19 mouse cellular contexts compared by ENCODE assay signal in the genomic region with DNA sequence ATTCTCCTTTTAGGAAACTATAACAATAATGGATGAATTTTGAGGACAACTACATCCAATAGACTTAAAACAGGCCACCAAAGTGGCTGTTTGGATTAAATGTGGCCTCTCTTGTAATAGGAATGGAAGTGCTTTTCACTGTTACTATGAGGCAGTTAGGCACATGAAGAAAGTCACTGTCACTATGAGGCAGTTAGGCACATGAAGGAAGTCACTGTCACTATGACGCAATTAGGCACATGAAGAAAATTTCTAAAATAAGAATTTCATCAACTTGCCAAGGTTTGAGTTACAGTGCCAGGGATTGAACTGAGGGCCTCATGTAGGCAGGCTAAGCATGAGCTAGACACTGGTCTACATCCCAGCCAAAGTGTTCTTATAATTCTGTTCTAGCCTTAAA. TPM values are rescaled to one million over a fixed set of nuclear protein-coding genes. Genes with fewer than 3 reads are reported as not detected.
DNase-seq lines count a peak whose midpoint lies in the region; ATAC-seq and TF ChIP-seq lines count a peak whose summit lies in the region.
"Had no signal": no experiment of that assay in that cellular context is flagged by ENCODE, and none has a peak within 500 bp of the region (broad histone marks: within the 10 kb centered on the region; RNA-seq: fewer than 3 reads in every experiment).

No protein-coding gene starts in this region.

- no peaks in the 10 kb centered on the region for H3K27me3 ChIP-seq in lung, postnatal 0 days (replicated peaks; ENCODE audit: insufficient read depth, low read length)
- no peaks in the 10 kb centered on the region for H3K27me3 ChIP-seq in intestine, embryonic 15.5 days (replicated peaks)
- H3K27me3 ChIP-seq in limb, embryonic 10.5 days (ENCODE audit: low read depth, poor library complexity, severe bottlenecking), result no peaks in the 10 kb centered on the region
- H3K27me3 ChIP-seq: forebrain, embryonic 13.5 days; heart, embryonic 12.5 days had no signal

- no peak overlapping the region for H3K27ac ChIP-seq in lung, postnatal 0 days (ENCODE audit: low read length)
- H3K27ac ChIP-seq in brown adipose tissue, adult 24 weeks (replicated peaks; ENCODE audit: low read depth, low read length), result peak overlapping the region; percentile 54
- no peak overlapping the region for H3K27ac ChIP-seq in intestine, embryonic 15.5 days
- no peak overlapping the region for H3K27ac ChIP-seq in limb, embryonic 10.5 days
- H3K27ac ChIP-seq: embryonic facial prominence, embryonic 10.5 days; forebrain, embryonic 13.5 days; hindbrain, embryonic 10.5 days; hindbrain, embryonic 14.5 days had no signal

- TF ChIP-seq CTCF in lung, postnatal 0 days (IDR thresholded peaks at IDR 0.05), result no peak

- no peak overlapping the region for H3K4me2 ChIP-seq in lung, postnatal 0 days (replicated peaks; ENCODE audit: low read depth, low read length)
- no peak overlapping the region for H3K4me2 ChIP-seq in intestine, embryonic 15.5 days (replicated peaks)
- H3K4me2 ChIP-seq: forebrain, embryonic 13.5 days; heart, embryonic 12.5 days; hindbrain, embryonic 14.5 days had no signal

- ATAC-seq in lung, postnatal 0 days, result no peak
- peak; percentile 72 for ATAC-seq in megakaryocyte, adult 5-6 weeks (ENCODE audit: poor library complexity, severe bottlenecking)
- ATAC-seq in intestine, embryonic 15.5 days, result no peak
- ATAC-seq: forebrain, embryonic 13.5 days; forebrain, postnatal 0 days had no signal

- H3K9me3 ChIP-seq in lung, postnatal 0 days (ENCODE audit: low read length), result no peaks in the 10 kb centered on the region
- no peaks in the 10 kb centered on the region for H3K9me3 ChIP-seq in intestine, embryonic 15.5 days
- no peaks in the 10 kb centered on the region for H3K9me3 ChIP-seq in limb, embryonic 10.5 days (replicated peaks)
- H3K9me3 ChIP-seq: embryonic facial prominence, embryonic 10.5 days; forebrain, embryonic 13.5 days; heart, embryonic 12.5 days; hindbrain, embryonic 10.5 days had no signal

- H3K4me3 ChIP-seq in lung, postnatal 0 days (ENCODE audit: low read depth, low read length), result no peak overlapping the region
- no peak overlapping the region for H3K4me3 ChIP-seq in brown adipose tissue, adult 24 weeks (ENCODE audit: insufficient read depth, low read depth, low read length)
- H3K4me3 ChIP-seq in intestine, embryonic 15.5 days (replicated peaks), result no peak overlapping the region
- H3K4me3 ChIP-seq in limb, embryonic 10.5 days, result no peak overlapping the region
- H3K4me3 ChIP-seq: embryonic facial prominence, embryonic 10.5 days; forebrain, embryonic 13.5 days; heart, embryonic 12.5 days; hindbrain, embryonic 10.5 days had no signal

- no peaks in the 10 kb centered on the region for H3K36me3 ChIP-seq in lung, postnatal 0 days (ENCODE audit: insufficient read depth, low read length)
- H3K36me3 ChIP-seq in intestine, embryonic 15.5 days, result no peaks in the 10 kb centered on the region; the same call in 1 of the 2 replicates
- H3K36me3 ChIP-seq in limb, embryonic 10.5 days, result peaks cover 7% of the 10 kb centered on the region; the same call in 1 of the 2 replicates

- 80% methylated on average over 1 of the region's 1 CpGs for WGBS in lung, postnatal 0 days
- 96% methylated on average over 1 of the region's 1 CpGs for WGBS in intestine, embryonic 15.5 days
- 89% methylated on average over 1 of the region's 1 CpGs for WGBS in limb, embryonic 10.5 days

- no peak overlapping the region for H3K9ac ChIP-seq in lung, postnatal 0 days (replicated peaks; ENCODE audit: low read depth)
- no peak overlapping the region for H3K9ac ChIP-seq in intestine, embryonic 15.5 days
- H3K9ac ChIP-seq: forebrain, embryonic 13.5 days; forebrain, postnatal 0 days; heart, embryonic 12.5 days; hindbrain, embryonic 14.5 days had no signal

- DNase-seq in lung, postnatal 0 days (ENCODE audit: low spot score), result peak; percentile 7
- no peak for DNase-seq in lung, postnatal 4 days
- no peak for DNase-seq in urinary bladder, postnatal 25 days (ENCODE audit: low spot score)
- DNase-seq in limb, embryonic 10.5 days (ENCODE audit: low spot score), result no peak
- DNase-seq: adrenal gland, adult 8-10 months; adrenal gland, postnatal 36 days; cerebellum, adult 11-12 months; cerebellum, adult 9-10 months; cerebellum, postnatal 36 days; forebrain, postnatal 0 days; gastrocnemius, postnatal 14 days had no signal

- H3K4me1 ChIP-seq in lung, postnatal 0 days (ENCODE audit: insufficient read depth, low read depth, low read length), result no peaks in the 10 kb centered on the region
- H3K4me1 ChIP-seq in brown adipose tissue, adult 24 weeks (ENCODE audit: control insufficient read depth, insufficient read depth, insufficient read length, low read length), result no peaks in the 10 kb centered on the region
- H3K4me1 ChIP-seq in intestine, embryonic 15.5 days (replicated peaks), result no peaks in the 10 kb centered on the region
- H3K4me1 ChIP-seq in limb, embryonic 10.5 days, result no peaks in the 10 kb centered on the region
- H3K4me1 ChIP-seq: embryonic facial prominence, embryonic 10.5 days; forebrain, embryonic 13.5 days; heart, embryonic 12.5 days; hindbrain, embryonic 10.5 days had no signal

- TF ChIP-seq EP300 in lung, postnatal 0 days (IDR thresholded peaks at IDR 0.05), result no peak

RNA-seq across cellular contexts. Expression of a gene that starts 8.3 kb away (rescaled TPM):
- 112 and 117 TPM in 2 replicates for polyA plus RNA-seq in lung, postnatal 0 days (2015; fragmentation: Nextera tagmentation; extraction: Ambion mirVana)
- polyA plus RNA-seq in brown adipose tissue, adult 24 weeks (2012; ENCODE audit: insufficient read depth, insufficient read length, missing spikeins), result 415 and 427 TPM in 2 replicates
- 59.7 and 65.8 TPM in 2 replicates for total RNA-seq in megakaryocyte, adult 5-6 weeks (2015)
- 79.4 and 86.7 TPM in 2 replicates for total RNA-seq in megakaryocyte, adult 5-6 weeks (2017)
- 109 and 111 TPM in 2 replicates for polyA plus RNA-seq in intestine, embryonic 15.5 days (2015; fragmentation: Nextera tagmentation; extraction: Ambion mirVana)
- 42.2 and 45.1 TPM in 2 replicates for polyA plus RNA-seq in limb, embryonic 10.5 days (2016; fragmentation: Nextera tagmentation; extraction: Ambion mirVana)

RNA-seq across cellular contexts. Expression of a gene that starts 8.7 kb away (rescaled TPM):
- 18.6 and 21.1 TPM in 2 replicates for polyA plus RNA-seq in lung, postnatal 0 days (2015; fragmentation: Nextera tagmentation; extraction: Ambion mirVana)
- 16.9 and 19.6 TPM in 2 replicates for polyA plus RNA-seq in brown adipose tissue, adult 24 weeks (2012; ENCODE audit: insufficient read depth, insufficient read length, missing spikeins)
- 31.4 and 35.7 TPM in 2 replicates for total RNA-seq in megakaryocyte, adult 5-6 weeks (2015)
- total RNA-seq in megakaryocyte, adult 5-6 weeks (2017), result 61.6 and 67.3 TPM in 2 replicates
- polyA plus RNA-seq in intestine, embryonic 15.5 days (2015; fragmentation: Nextera tagmentation; extraction: Ambion mirVana), result 38.8 and 42.8 TPM in 2 replicates
- 51.9 and 53.3 TPM in 2 replicates for polyA plus RNA-seq in limb, embryonic 10.5 days (2016; fragmentation: Nextera tagmentation; extraction: Ambion mirVana)

RNA-seq across cellular contexts. Expression of a gene that starts 26.8 kb away (rescaled TPM):
- 4.8 and 5.2 TPM in 2 replicates for polyA plus RNA-seq in lung, postnatal 0 days (2015; fragmentation: Nextera tagmentation; extraction: Ambion mirVana)
- polyA plus RNA-seq in brown adipose tissue, adult 24 weeks (2012; ENCODE audit: insufficient read depth, insufficient read length, missing spikeins), result 2.3 and 3.0 TPM in 2 replicates
- total RNA-seq in megakaryocyte, adult 5-6 weeks (2015), result 1.2 and 2.0 TPM in 2 replicates
- 3.0 and 3.3 TPM in 2 replicates for total RNA-seq in megakaryocyte, adult 5-6 weeks (2017)
- 5.3 and 5.4 TPM in 2 replicates for polyA plus RNA-seq in intestine, embryonic 15.5 days (2015; fragmentation: Nextera tagmentation; extraction: Ambion mirVana)
- 8.8 and 9.7 TPM in 2 replicates for polyA plus RNA-seq in limb, embryonic 10.5 days (2016; fragmentation: Nextera tagmentation; extraction: Ambion mirVana)
